Mouse (Mus musculus) splenic B cell, adult 2 months (primary cell): ENCODE results near the gene Rb1.

ENCODE experiments used
- DNase-seq: peaks from one replicate; pipeline ENCODE4 v3.0.0-alpha.2; 2011; ENCODE audit warnings: low read depth, low spot score
- H3K27me3 ChIP-seq: 2 replicates; pipeline ENCODE4 v1.6.1; 2012; ENCODE audit warnings: mild to moderate bottlenecking, low read length, moderate library complexity, mixed read lengths; ENCODE audit not compliant: control insufficient read depth, poor library complexity, insufficient read depth, severe bottlenecking
- H3K36me3 ChIP-seq: 2 replicates; pipeline ENCODE4 v1.6.1; 2012; ENCODE audit warnings: mild to moderate bottlenecking, low read length, moderate library complexity, mixed read lengths; ENCODE audit not compliant: control insufficient read depth, poor library complexity, insufficient read depth, severe bottlenecking

Gene Rb1

DNA sequence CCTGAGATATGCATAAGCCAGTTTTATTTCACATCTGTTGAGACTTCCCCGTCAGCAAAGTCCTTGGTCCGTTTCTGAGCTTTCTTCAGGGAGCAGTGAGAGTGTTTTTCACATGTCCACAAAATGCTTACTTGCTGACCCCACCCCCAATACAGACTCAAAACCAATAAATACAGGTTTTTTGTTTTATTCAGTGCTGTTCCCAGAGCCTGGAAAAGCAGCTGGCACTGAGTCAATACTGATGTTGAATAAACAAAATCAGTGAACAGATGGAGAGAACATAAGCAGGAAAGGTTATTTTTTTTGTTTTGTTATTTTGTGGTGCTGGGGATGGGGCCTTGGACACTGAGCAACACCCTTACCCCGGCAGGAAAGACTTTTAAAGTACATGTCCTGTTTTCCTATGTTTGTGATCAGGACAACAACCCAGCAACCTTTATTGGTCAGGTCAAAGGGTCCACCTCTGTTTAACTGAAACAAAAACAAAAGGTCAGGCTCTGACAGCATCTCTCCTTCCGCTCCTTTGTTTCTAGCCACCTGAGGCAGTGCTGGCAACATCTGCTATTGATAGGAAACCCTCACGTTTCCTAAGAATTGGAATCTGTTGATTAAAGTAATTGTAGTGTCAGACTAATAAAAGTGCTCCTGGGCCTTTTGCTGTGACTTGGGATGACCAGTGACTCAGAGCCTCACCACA is 94.2 kb downstream of the Rb1 start:
- no peak for DNase-seq
- 0 out of 2 replicates have a peak, but pooled peaks cover 2% of the 10 kb centered on the region for H3K36me3 ChIP-seq
- no peaks in the 10 kb centered on the region for H3K27me3 ChIP-seq

DNA sequence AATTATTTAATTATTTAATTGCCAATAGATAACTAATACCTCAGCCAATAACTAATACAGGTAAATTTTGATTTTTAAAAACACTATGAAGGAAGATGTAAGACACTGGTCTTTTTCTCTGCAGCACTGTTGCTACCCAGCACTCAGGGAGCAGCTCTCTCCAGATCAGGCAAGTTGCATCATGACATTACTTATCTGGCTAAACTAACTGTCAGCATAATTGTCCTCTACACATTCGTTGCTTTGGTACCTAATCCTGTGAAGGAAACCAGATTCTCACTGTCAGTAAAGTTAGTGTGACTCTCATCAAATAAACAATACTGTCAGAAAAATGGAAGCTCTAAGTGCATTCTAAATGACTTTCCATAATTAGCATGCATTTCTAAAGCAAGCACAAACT is 98.8 kb downstream of the Rb1 start:
- 0 out of 2 replicates have a peak, but pooled peaks cover 2% of the 10 kb centered on the region for H3K36me3 ChIP-seq
- DNase-seq, result no peak
- H3K27me3 ChIP-seq, result no peaks in the 10 kb centered on the region

DNA sequence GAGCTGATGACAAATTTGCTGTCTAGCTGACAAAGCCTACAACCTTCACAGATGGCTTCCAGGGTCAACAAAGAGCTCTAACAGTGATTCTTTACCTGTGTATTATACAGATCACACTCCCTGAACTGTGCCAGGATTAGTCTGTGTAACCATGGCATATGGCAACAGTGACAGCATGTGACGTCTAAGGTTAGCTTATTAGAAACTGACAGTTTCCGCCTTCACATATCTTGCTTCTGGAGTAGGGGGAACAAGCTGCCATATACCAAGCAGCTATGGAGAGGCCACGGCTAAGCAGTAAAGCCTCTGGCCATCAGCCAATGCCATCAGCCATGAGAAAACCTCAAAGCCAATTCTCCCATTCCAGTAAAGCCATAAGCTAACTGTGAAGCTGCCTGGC is 99.3 kb downstream of the Rb1 start:
- no peaks in the 10 kb centered on the region for H3K27me3 ChIP-seq
- no peak for DNase-seq
- H3K36me3 ChIP-seq, result 0 out of 2 replicates have a peak, but pooled peaks cover 2% of the 10 kb centered on the region

DNA sequence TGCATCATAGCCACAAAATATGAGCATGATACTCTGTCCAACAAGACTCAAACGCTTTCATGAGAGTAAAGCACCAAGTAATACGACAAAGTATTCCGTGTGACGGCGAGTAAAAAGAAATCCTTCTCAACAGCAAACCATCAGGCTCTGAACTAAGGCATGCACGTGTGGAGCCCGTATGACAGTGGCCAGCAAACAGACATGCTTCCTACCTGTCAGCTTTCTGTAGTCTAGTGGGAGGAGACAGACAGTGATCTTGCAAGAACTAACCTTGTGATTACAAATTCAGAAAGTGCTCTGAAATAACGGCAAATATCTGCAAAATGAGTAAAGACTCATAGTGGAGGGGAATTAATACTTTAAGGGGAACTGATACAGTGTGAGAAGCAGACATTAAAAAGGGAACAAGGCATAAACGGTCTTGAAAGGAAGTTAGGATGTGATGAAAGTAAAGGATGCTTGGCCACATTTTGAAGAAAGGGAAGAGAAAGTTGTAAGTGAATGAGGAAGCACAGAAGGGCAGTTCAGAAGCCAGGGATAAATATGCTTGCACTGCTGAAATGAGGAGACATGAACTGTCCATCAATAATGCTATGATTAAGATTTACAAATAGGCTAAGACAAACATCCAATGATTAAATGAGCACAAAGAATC is 103.2 kb downstream of the Rb1 start:
- peak; percentile 68 for DNase-seq
- H3K27me3 ChIP-seq, result no peaks in the 10 kb centered on the region

DNA sequence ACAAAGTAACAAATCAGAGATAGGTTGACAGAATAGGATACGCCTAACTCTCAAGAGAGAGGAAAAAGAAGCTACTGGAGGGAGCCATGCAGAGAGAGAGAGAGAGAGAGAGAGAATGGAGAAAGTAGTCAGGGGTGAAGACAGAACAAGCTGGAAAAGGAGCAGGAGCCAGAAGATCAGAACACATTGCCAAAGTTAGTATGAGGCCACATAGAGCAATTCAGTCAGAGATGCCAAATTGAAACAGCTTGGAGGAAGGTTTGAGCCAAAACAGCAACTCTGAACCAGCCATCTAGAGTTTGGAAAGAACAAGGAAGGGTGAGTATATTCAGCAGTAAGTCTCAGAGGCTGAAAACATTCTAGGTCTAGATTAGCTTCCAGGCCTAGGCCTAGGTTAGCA is 108.6 kb downstream of the Rb1 start:
- H3K36me3 ChIP-seq, result peaks cover 6% of the 10 kb centered on the region; the same call in 1 of the 2 replicates
- H3K27me3 ChIP-seq, result no peaks in the 10 kb centered on the region
- DNase-seq, result no peak

More for the DNA sequence above, 103.2 kb downstream of the Rb1 start:
- no peaks in the 10 kb centered on the region for H3K36me3 ChIP-seq

DNA sequence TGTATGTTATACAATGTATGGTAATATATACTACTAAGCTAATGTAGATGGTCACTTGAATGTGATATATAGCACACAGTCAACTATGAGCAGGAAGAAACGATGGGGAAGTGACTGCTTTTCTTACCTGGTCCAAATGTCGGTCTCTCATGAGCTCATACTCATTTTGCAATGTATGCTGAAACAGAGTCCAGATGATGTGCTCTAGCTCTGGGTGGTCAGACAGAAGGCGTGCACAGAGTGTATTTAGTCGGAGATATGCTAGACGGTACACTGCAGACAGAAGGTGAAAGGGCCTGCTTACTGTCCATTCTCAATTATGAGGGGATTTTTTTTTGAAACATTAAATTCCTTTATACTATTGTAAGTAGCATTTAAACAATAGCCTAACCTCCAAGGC is 114.1 kb downstream of the Rb1 start:
- no peaks in the 10 kb centered on the region for H3K27me3 ChIP-seq
- peaks cover 9% of the 10 kb centered on the region; the same call in 1 of the 2 replicates for H3K36me3 ChIP-seq
- no peak for DNase-seq

DNA sequence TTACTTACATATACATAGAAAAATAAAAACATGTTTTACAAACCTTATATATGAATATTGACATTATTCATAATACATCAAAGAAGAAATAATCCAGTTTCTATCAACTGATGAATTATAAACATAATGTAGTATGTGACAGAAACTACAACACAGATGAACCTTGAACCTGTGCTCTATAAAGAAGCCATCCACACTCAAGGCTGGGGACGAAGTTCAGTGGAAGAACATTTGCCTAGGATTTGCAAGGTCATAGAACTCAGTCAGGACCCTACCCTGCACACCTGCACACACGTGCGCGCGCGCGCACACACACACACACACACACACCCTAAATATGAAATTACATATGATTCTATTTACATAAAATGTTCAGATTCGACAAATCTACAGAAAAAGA is 115.4 kb downstream of the Rb1 start:
- no peak for DNase-seq
- Histone ChIP-seq H3K36me3 (peaks cover 5% of the 10 kb centered on the region; the same call in 1 of the 2 replicates), H3K27me3 (no peaks in the 10 kb centered on the region)

DNA sequence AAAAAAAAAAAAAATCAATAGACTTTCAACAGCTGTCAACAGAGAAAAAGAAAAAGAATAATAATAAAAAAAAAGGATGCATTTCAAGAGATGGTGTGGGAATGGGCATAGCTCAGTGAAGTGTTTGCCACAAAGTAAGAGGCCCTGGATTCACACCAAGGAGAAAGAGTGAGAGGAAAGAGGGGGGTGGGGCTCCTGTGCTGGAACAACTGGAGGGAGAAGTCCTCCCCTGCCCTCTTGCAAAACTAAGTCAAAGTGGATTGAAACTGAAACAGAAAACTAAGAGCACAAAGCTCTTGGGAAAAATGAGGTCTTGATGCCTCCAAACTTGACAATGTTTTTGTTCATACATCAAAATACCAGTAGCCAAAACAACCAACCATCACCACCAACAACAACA is 116.4 kb downstream of the Rb1 start:
- H3K27me3 ChIP-seq, result no peaks in the 10 kb centered on the region
- DNase-seq, result no peak
- H3K36me3 ChIP-seq, result peaks cover 5% of the 10 kb centered on the region; the same call in 1 of the 2 replicates

DNA sequence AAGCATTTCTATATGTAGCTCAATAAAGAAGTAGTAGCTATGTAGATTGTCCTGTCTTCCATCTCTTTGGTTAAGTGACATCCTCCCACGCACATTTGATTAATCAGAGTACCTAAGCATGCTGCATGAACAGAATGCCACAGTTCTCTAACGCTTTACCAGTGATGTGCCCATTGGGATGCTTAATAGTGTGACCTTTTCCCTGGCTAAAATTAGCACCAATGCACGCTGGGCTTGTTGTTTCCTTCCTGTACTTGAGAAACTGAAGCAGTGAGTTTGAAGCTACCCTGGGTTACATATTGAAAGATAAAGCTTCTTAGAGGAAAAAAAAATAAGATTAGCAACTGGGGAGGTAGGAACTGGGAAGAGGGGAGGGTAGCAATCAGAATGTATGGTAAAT is 121.6 kb downstream of the Rb1 start:
- DNase-seq, result no peak
- H3K27me3 ChIP-seq, result no peaks in the 10 kb centered on the region
- H3K36me3 ChIP-seq, result peaks cover 3% of the 10 kb centered on the region; the same call in 1 of the 2 replicates

DNA sequence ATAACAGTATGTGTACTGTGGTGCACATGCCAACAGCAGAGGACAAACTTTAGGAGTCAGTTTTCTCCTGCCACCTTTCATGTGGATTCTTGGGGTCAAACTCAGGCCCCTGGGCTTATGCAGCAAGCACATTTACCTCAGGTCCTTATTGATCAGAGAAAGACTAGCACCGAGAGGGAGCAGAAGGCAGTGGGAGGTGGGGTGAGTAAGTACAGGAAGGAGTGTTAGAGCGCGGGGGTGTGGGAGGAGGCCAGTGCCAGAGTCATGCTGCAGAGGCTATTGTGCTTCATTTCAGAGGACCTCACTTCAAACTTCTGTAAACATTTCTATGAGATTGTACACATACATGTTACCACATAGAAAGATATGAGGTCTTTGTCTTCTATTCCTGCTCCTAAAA is 124.2 kb downstream of the Rb1 start:
- no peaks in the 10 kb centered on the region for H3K27me3 ChIP-seq
- H3K36me3 ChIP-seq, result peaks cover 3% of the 10 kb centered on the region
- DNase-seq, result no peak

DNA sequence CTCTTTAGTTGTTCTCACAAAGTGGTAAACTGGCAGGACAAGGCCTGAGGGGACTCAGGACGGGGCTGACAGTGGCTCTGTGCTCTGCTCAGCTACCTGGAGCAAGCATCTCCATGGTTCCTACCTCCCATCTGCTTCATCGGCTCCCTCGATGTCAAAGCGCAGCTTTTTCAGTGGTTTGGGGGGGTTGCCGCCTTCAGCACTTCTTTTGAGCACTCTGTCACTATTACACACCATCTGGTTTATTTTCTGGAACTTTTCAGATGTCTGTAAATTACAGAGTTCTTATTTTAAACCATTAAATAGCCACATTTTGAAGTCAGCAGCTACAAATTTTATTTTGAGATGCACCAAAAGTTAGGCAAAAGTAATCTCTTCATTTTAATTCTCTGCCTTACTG is 126.6 kb downstream of the Rb1 start:
- H3K36me3 ChIP-seq, result peaks cover 3% of the 10 kb centered on the region

DNA sequence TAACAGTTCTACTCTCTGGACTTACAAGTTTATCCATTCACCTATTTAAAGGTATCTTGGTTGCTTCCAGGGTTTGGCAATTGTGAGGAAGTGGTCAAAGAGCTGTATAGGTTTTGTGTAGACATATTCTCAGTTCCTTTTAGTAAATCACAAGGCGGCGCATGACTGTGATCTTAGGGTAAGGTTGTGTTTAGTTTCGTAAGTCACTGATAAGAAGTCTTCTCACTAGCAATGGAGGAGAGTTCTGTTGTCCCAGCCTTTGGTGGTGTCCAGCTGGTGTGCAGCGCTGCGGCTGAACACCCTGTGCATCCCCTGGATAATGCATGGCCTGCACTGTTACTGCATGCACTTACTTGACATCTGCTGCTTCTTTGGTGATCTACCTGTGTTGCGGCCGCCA is 138.7 kb downstream of the Rb1 start:
- Histone ChIP-seq H3K27me3 (no peaks in the 10 kb centered on the region), H3K36me3 (no peaks in the 10 kb centered on the region)
- peak; percentile 29 for DNase-seq

More for the DNA sequence above, 126.6 kb downstream of the Rb1 start:
- DNase-seq, result no peak
- no peaks in the 10 kb centered on the region for H3K27me3 ChIP-seq

DNA sequence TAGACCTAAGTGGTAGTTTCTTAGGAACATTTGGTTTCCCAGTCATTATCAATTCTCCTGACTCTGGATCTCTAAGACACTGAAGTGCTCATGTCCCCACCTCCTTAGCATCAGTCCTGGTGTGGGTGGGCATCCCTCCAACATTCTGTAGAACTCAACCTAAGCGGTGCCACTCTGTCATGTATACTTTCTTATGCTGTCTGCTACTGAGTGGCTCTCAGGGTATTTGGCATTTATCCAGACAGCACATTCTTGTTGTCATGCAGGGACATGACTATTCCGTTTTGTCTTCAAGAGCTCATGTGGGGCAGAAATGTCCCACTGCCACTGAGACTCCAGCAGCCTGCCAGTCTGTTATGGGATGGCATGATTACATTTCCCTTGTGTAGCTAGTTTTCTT is 144.5 kb downstream of the Rb1 start:
- no peaks in the 10 kb centered on the region for H3K36me3 ChIP-seq
- DNase-seq, result no peak
- no peaks in the 10 kb centered on the region for H3K27me3 ChIP-seq

DNA sequence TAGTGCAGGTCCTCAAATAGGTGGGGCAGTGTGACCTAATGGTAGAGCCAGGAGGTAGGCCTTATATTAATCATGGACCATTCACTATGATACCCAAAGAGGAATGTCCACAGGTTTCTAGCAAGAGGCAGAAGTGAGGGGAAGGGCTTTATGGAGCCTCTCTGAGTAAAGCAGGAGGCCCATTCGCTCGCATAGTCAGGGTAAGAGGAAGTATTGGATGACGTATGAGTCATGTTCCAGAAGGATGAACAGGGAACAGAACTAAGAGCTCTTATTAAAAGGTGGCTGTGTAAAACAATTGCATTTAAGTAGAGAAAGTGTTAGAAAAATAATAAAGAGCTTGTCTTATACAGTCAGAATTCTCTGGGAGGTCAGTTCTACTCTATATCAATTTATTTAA is 145.0 kb downstream of the Rb1 start:
- Histone ChIP-seq H3K36me3 (no peaks in the 10 kb centered on the region), H3K27me3 (no peaks in the 10 kb centered on the region)
- DNase-seq, result peak; percentile 62

DNA sequence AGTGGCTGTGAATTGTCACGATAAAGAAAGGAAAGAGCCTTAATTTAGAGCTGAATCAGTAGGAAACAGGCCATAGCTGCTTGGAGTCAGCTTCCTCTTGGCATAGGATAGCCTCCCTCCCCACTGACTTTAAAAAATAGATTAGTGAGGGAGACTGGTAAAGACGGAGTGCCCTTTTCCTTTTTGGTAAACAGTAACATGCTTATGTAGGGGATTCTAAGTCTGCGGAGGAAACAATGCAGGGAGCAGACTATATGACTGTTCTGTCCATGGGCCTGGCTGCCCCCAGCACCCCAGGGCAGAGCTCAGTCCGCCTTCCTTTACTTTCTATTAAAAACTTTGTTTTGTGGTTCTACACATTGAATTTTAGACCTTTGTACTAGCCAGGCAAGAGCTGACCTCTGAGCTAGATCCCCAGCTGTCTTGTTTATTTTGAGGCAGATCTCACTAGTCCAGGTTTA is 146.4 kb downstream of the Rb1 start:
- Histone ChIP-seq H3K27me3 (no peaks in the 10 kb centered on the region), H3K36me3 (no peaks in the 10 kb centered on the region)
- no peak for DNase-seq
